Mouse (Mus musculus): Measurements from ENCODE around the gene Ints3.
A peak's percentile ranks its signal among the peaks of the same experiment; 100 is the strongest.
"Not testable (repeated sequence)": the region's sequence is repeated elsewhere in the genome, so short reads cannot be mapped to it uniquely, and the experiment has no call there.

Gene Ints3

DNA sequence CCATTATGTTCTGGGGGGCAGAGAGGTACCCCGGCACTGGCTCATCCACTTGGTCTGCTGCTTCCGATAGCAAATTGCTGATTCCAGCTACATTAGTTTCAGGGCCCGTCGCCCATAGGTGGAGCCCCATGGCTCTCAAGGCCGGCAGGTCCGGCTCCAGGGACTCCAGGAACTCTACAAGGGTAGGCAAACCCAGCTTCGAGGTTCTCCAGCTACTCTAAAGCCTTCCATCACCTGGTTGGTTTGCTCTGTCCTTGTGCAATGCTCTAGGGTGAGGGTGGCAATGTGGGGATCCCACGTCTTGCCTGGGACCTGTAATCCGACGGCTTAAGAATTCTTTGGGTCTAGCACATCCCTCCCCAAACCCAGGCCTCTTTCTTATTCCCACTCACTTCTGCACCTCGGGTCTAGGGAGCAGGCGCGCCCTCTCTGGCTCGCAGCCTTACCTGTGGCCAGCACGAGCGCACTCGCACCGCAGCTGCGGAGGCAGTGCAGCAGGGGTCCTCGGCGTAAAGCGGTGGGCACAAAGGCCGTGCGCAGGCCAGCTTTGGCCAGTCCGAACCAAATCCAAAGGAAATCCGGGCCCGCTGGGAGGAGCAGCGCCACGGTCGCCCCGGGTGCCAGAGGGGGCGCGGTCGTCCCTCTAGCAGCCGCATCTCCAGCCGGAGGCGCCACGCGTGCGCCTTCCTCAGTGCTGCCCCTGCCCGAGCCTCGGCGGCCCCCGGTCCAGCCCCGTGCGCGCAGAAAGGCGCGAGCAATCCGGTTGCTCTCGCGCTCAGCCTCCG lies 44.5 kb downstream of the Ints3 start:
- no peak for DNase-seq

GRCm38 (mm10) chr3:90388192-90388591 lies 45.2 kb downstream of the Ints3 start:
- DNase-seq: no peak

GRCm38 (mm10) chr3:90387483-90387882 lies 45.9 kb downstream of the Ints3 start:
- no peak for DNase-seq

GRCm38 (mm10) chr3:90386817-90387216 lies 46.6 kb downstream of the Ints3 start:
- no peak for DNase-seq

DNA sequence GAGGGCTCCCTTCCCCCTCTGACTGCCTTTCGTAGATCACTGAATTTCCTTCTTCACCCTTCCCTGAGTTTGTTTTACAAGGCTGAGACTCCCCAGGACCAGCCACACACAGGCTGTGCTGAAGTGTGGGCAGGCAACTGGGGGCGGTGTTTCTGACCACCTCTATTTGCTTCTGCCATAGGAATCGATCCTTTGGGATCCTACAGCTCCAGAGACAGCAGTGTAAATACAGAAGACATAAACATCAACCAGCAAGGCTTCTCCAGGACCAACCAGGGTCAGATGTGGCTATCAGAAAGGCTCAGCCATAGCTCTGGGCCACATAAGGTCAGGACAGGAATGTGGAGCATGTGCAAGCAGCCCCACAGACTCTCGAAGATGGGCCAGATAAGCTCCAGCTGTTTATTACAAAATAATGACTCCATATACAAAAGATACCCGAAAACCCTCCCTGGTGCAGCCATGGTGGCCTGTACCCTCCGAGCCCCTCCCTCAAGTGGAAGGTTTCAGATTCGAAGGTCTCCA lies 48.5 kb downstream of the Ints3 start:
- DNase-seq: peak; percentile 36

- no peak for DNase-seq
Observed at GRCm38 (mm10) chr3:90383690-90384089, 49.7 kb downstream of the Ints3 start.

DNA sequence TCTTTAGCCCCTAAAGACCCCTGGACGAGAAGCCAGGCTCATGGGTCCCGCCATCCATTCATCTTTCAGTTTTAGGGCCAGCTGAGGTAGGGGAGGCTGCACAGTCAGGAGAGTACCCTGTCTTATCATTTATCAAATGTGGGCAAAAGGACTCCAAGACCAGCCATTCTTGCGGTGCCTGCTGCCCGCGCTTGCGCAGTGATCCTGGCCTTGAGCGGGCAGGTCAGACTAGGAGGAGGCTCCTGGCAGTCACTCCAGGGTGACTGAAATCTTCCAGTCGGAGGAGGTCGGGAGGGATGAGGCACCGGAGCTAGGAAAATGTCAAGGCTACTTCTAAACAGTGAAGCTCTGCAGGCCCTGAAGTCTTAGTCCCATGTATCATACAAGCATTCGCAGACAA lies 51.7 kb downstream of the Ints3 start:
- DNase-seq: no peak

GRCm38 (mm10) chr3:90378496-90378895 lies 54.9 kb downstream of the Ints3 start:
- DNase-seq: no peak

DNA sequence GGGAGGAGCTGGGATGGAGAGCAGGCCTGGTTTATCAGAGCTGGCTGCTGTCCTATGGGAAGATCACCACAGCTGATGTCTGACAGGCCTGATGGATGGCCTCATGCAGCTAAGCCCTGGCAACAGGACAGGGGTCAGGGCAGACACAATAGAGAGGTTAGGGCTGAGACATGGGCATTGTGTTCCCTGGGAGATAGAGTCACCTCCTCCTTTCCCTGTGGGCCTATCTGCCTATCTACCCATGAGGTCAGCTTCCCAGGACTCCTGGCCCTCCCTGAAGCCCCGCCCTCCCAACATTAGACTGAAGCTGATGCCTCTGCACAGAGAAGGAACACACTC lies 57.2 kb downstream of the Ints3 start:
- DNase-seq: peak; percentile 27

- DNase-seq: no peak
Observed at GRCm38 (mm10) chr3:90375562-90376246, 57.7 kb downstream of the Ints3 start.

GRCm38 (mm10) chr3:90374368-90374767 lies 59.1 kb downstream of the Ints3 start:
- peak; percentile 41 for DNase-seq

- DNase-seq: peak; percentile 79
Observed at GRCm38 (mm10) chr3:90373432-90374028, 59.9 kb downstream of the Ints3 start.

DNA sequence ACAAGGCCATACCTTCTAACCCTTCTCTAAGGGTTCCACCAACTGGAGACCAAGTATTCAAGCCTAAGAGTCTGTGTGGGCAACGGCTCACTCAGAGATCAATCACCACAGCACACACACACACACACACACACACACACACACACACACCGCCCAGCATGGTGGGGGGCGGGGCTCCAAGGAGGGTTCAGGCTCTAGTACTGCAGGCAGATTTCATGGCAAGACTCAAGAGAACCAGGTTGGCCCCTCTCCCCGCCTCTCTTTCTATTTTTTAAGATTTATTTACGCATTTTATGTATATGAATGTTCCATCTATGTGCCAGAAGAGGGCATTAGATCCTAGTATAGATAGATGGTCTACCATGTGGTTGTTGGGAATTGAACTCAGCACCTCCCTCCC lies 60.6 kb downstream of the Ints3 start:
- DNase-seq: no peak

DNA sequence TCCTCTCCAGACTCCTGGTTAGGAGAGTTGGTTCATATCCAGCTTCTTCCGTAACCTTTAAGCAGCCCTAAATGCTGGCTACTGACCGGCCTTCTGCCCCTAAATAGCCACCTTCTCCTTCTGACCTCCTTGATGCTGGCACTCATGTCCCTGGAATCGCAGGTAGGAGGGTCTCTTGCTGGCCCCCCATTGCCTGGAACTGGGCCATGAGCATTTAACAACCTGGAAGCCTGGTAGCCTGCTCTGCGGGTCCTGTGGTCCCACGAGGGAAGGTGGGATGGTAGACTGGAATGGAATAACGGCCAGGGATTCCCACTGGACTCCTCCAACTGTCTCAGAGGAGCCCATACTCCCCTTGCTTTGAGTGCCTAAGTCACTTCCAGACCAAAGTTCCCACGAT lies 61.6 kb downstream of the Ints3 start:
- DNase-seq: no peak

GRCm38 (mm10) chr3:90369041-90369440 lies 64.4 kb downstream of the Ints3 start:
- no peak for DNase-seq

DNA sequence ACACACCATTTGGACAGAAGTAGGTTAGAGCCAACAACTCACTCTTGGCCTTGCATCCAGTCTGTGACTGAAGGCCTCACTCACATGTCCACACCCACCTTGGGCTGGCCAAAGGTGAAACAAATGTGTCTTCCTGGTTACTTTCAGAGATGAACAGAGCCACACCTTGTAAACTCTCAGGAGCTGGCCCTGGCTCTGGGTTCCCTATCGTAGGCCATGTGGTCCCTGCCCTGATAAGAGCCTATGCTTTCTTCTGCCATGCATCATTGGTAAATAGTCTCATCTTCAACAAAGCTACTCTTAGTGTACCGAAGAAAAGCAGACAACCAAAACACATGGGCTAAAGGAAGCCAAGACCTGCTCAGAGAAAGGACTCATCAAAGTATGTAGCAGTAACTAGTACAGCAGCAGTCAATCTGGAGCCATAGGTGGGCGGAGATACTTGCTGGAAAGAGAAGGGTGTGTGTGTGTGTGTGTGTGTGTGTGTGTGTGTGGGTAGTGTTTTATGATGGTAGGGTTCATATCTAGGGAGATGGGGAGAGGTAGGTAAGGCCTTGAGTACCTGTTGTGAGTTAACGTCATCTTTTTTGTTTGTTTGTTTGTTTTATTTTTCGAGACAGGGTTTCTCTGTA lies 66.3 kb downstream of the Ints3 start:
- DNase-seq: no peak

DNA sequence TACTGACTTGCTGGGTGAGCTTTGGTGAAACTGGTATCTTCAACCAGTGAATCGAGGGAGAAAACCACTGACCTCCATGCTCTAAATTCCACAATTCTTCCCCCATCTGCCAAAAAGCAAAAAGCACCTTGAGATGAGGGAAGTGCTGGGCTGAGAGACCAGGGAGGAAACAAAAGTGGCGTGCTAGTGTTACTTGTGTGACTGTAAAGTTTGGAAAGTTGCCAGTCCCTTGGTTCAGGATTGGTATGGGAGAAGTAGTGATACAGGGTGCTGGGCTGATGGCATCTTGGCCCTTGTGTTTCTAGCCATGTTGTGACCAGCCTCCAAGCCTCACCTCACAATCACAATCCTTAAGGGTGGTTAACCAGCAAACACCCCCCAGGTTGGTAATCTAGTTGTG lies 71.1 kb downstream of the Ints3 start:
- no peak for DNase-seq

DNA sequence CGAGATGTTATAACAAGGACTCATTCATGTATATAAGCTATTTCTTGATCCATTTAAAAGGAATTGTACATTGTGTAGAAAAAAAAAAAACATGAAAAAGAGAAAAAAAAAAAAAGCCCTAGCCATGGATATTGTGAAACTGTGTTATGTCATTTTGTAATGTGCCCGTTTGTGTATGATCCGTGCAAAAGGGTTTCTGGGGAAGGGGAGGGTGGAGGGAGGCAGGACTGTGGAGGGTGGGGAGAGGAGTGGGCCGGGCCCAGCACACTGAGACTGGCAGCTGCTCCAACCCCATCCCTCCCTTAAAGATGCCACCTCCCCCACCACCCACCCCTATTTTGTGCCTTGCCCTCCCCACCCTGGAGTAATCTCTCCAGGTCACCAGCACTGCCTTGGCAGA lies 71.9 kb downstream of the Ints3 start:
- DNase-seq: no peak

- DNase-seq: no peak
Observed at GRCm38 (mm10) chr3:90359230-90359629, 74.2 kb downstream of the Ints3 start.

GRCm38 (mm10) chr3:90357959-90358358 lies 75.5 kb downstream of the Ints3 start:
- no peak for DNase-seq

GRCm38 (mm10) chr3:90347847-90348246 lies 85.6 kb downstream of the Ints3 start:
- no peak for DNase-seq

DNA sequence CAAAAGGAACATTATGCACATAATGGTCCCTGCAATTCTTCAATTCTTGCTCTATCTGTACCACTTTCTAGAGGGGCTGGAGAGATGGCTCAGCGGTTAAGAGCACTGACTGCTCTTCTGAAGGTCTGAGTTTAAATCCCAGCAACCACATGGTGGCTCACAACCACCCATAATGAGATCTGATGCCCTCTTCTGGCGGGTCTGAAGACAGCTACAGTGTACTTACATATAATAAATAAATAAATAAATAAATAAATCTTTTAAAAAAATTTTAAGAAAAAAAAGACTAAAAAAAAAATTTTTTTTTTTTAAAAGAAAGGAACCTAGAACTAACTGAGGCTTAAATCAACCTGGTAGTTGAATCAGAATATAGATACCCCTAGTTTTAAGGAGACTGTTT lies 90.6 kb downstream of the Ints3 start:
- DNase-seq: not testable (repeated sequence)
